Mouse (Mus musculus) c-Kit-positive CD71-positive TER-119-positive erythroid progenitor cells, embryonic 14.5 days (primary cell): Measurements from ENCODE around the gene Slc50a1.

Experiments used
- DNase-seq: peaks from one replicate; pipeline ENCODE4 v3.0.0-alpha.2; 2013; ENCODE audit warnings: low spot score

Slc50a1 gene

GRCm38 (mm10) chr3:89294195-89294594, 23.8 kb upstream of the Slc50a1 start:
- no peak for DNase-seq

GRCm38 (mm10) chr3:89293247-89293918, 23.0 kb upstream of the Slc50a1 start:
- DNase-seq, result no peak

- DNase-seq, result no peak
These were observed 21.9 kb upstream of the Slc50a1 start for GRCm38 (mm10) chr3:89292303-89292702.

- no peak for DNase-seq
These were observed 21.5 kb upstream of the Slc50a1 start for GRCm38 (mm10) chr3:89291874-89292273.

- DNase-seq, result no peak
These were observed 18.1 kb upstream of the Slc50a1 start for GRCm38 (mm10) chr3:89288503-89288928.

- DNase-seq, result no peak
These were observed 16.9 kb upstream of the Slc50a1 start for GRCm38 (mm10) chr3:89287286-89287685.

- DNase-seq, result no peak
These were observed 15.2 kb upstream of the Slc50a1 start for GRCm38 (mm10) chr3:89285526-89285925.

GRCm38 (mm10) chr3:89284261-89284660, 13.9 kb upstream of the Slc50a1 start:
- DNase-seq, result no peak

- DNase-seq, result no peak
These were observed 11.9 kb upstream of the Slc50a1 start for GRCm38 (mm10) chr3:89282291-89282643.

- DNase-seq, result peak; percentile 64
These were observed 11.4 kb upstream of the Slc50a1 start for GRCm38 (mm10) chr3:89281579-89282290.

GRCm38 (mm10) chr3:89280606-89281511, 10.5 kb upstream of the Slc50a1 start, which contains the start of gene Efna1:
Efna1 (minus strand) TSS chr3:89281142.
- no peak for DNase-seq

GRCm38 (mm10) chr3:89280050-89280605, 9.8 kb upstream of the Slc50a1 start:
- no peak for DNase-seq

- DNase-seq, result no peak
These were observed 9.0 kb upstream of the Slc50a1 start for GRCm38 (mm10) chr3:89279153-89279890.

GRCm38 (mm10) chr3:89278643-89279042, 8.3 kb upstream of the Slc50a1 start:
- no peak for DNase-seq

- no peak for DNase-seq
These were observed 7.7 kb upstream of the Slc50a1 start for GRCm38 (mm10) chr3:89278107-89278506.

- DNase-seq, result no peak
These were observed 7.1 kb upstream of the Slc50a1 start for GRCm38 (mm10) chr3:89277281-89278021.

GRCm38 (mm10) chr3:89276061-89276460, 5.7 kb upstream of the Slc50a1 start:
- DNase-seq, result no peak

- no peak for DNase-seq
These were observed 1.4 kb upstream of the Slc50a1 start for GRCm38 (mm10) chr3:89271760-89272159.

GRCm38 (mm10) chr3:89270891-89271290, 521 bp upstream of the Slc50a1 start:
- no peak for DNase-seq

GRCm38 (mm10) chr3:89268916-89269315, 1.5 kb downstream of the Slc50a1 start:
- DNase-seq, result no peak

- peak; percentile 78 for DNase-seq
These were observed 3.9 kb downstream of the Slc50a1 start for GRCm38 (mm10) chr3:89266439-89266893.
